Mouse (Mus musculus) lung, adult 2 months (tissue): ENCODE measurements around the gene Scaf11.

Experiments
- CTCF ChIP-seq: fragments of 200-500 bp; IDR thresholded peaks from 2 replicates; pipeline ENCODE4 v1.5.1; 2011; ENCODE audit warnings: mild to moderate bottlenecking, low read length, control low read depth; ENCODE audit not compliant: insufficient read depth
- POLR2A ChIP-seq: fragments of 200-500 bp; IDR thresholded peaks from 2 replicates; pipeline ENCODE4 v1.6.1; 2011; ENCODE audit warnings: low read depth, mild to moderate bottlenecking, control low read depth, low read length, borderline replicate concordance; ENCODE audit errors: extremely low read depth

- no peak for TF ChIP-seq CTCF
- TF ChIP-seq POLR2A: no peak
Measured at GRCm38 (mm10) chr15:96487066-96487698, 26.5 kb upstream of the Scaf11 start.
